Mouse (Mus musculus) adrenal gland, adult 18-20 months (tissue): Measurements from ENCODE around the gene Lamb1. TPM values are rescaled to one million over a fixed set of nuclear protein-coding genes. Genes with fewer than 3 reads are reported as not detected.

Experiments
- DNase-seq, 2 experiments: peaks; one replicate each; pipeline ENCODE4 v3.0.0; 2021 to 2022; ENCODE audit warnings: low spot score in 2 of 2
- total RNA-seq, 2 experiments: library from RNA; stranded (reverse); gene quantifications; 1 replicate in 1 of 2; 2 replicates in 1 of 2; pipeline ENCODE4 v1.2.3; 2021

Gene Lamb1
- total RNA-seq, 2 experiments from 2014 or later: 135 to 197 TPM

GRCm38 (mm10) chr12:31376326-31376950 is 111.4 kb downstream of the Lamb1 start:
- no peak for DNase-seq

GRCm38 (mm10) chr12:31377241-31377640 is 112.2 kb downstream of the Lamb1 start:
- DNase-seq: no peak

Other genes with a start within 250 kb of the Lamb1 start
- 1 to 10 TPM in 1 of 2 experiments, under 1 TPM in 1; 0.61 to 1.2 TPM for gene Fam110c, start 191.4 kb upstream of the Lamb1 start, total RNA-seq
- gene Gm6993, start 24.5 kb upstream of the Lamb1 start, total RNA-seq: not detected
- 100 to 1,000 TPM; 344 to 404 TPM for gene Dld, start 86.2 kb downstream of the Lamb1 start, total RNA-seq
- under 1 TPM; 0.50 to 0.67 TPM for gene Slc26a3, start 125.6 kb downstream of the Lamb1 start, total RNA-seq
- 10 to 100 TPM; 16.9 to 17.8 TPM for gene Cbll1, start 234.4 kb downstream of the Lamb1 start, total RNA-seq